Mouse (Mus musculus) embryo, embryonic 11 days (tissue): Measurements from ENCODE around the gene Cnfn.
"Not testable (repeated sequence)": the region's sequence is repeated elsewhere in the genome, so short reads cannot be mapped to it uniquely, and the experiment has no call there.

Source experiments
- DNase-seq: peaks from one replicate; pipeline ENCODE4 v3.0.0-alpha.2; 2015

Cnfn gene

GRCm38 (mm10) chr7:25365937-25366625, 3.4 kb downstream of the Cnfn start:
- peak; percentile 52 for DNase-seq

DNA sequence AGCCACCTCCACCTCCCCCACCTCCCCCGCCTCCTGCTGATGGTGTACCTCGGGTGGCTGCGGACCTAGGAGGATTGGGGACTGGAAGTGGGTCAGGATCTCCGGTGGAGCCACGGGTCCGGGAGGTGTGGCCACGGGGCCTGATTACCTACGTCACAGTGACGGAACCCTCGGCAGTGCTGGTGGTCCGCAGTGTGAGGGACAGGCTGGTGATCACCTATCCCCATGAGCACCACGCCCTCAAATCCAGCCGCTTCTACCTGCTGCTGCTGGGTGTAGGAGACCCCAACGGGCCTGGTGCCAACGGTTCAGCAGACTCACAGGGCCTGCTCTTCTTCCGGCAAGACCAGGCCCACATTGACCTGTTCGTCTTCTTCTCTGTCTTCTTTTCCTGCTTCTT, 5.9 kb downstream of the Cnfn start:
- DNase-seq: no peak

DNA sequence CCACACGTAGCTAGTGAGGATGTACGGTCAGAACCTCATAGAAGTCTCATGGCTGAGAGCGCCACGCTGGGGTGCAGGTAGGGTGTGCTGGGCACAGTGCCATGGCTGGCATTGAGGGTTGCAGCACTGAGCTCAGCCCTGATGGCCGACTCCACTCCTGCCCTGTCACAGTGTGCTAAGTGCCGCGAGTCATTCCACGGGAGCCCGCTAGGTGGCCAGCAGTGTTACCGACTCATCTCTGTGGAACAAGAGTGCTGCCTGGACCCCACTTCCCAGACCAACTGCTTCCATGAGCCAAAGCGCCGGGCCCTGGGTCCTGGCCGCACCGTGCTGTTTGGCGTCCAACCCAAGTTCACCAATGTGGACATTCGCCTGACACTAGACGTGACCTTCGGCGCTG, 6.4 kb downstream of the Cnfn start:
- DNase-seq: no peak

DNA sequence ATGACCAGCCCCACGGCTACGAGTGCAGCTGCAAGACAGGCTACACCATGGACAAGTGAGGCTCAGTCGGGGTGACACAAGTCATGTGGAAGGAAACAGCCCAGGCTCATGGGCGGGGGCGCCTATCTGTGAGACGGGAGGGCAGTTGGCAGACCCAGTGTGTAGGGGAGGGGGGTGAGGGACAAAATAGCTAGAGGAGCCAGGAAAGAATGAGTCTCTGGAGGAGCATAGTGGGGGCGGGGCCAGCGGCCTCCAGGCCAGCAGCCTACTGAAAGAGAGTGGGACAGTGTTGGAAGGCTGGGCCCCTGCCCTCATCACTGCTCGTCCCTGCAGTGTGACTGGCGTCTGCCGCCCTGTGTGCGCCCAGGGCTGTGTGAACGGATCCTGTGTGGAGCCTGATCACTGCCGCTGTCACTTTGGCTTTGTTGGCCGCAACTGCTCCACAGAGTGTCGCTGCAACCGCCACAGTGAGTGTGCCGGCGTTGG, 10.8 kb downstream of the Cnfn start:
- DNase-seq: no peak

GRCm38 (mm10) chr7:25348861-25349260, 20.7 kb downstream of the Cnfn start:
- no peak for DNase-seq

GRCm38 (mm10) chr7:25341000-25341784, 28.3 kb downstream of the Cnfn start:
- DNase-seq: no peak

DNA sequence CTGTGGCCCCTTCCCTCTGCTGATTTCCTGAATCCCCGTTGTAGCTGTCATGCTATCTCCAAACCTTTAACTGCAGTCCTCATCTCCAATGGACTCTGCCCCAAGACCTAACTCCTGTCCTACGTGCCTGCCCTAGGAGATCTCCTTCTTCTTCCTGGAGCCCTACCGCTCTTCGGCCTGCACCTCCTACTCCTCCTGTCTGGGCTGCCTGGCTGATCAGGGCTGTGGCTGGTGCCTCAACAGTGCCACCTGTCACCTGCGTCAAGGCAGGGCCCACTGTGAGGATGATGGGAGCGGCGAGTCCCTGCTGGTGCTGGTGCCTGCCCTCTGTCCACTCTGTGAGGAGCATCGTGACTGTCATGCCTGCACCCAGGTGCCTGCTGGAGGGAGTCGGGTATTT, 30.2 kb downstream of the Cnfn start:
- DNase-seq: no peak

DNA sequence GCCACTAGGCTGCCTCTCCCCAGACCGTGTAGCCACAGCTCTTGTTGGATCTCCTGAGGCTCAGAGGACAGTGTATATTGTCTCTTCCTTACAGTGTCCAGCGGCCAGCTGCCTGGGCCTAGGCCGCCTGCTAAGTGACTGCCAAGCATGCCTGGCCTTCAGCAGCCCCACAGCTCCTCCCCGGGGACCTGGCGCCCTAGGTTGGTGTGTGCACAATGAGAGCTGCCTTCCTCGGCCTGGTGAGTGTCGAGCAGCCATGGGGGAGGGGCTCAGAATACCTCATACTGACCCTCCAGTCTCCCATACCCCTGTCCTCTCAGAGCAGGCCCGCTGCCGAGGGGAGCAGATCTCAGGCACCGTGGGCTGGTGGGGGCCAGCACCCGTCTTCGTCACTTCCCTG, 35.1 kb downstream of the Cnfn start:
- DNase-seq: no peak

DNA sequence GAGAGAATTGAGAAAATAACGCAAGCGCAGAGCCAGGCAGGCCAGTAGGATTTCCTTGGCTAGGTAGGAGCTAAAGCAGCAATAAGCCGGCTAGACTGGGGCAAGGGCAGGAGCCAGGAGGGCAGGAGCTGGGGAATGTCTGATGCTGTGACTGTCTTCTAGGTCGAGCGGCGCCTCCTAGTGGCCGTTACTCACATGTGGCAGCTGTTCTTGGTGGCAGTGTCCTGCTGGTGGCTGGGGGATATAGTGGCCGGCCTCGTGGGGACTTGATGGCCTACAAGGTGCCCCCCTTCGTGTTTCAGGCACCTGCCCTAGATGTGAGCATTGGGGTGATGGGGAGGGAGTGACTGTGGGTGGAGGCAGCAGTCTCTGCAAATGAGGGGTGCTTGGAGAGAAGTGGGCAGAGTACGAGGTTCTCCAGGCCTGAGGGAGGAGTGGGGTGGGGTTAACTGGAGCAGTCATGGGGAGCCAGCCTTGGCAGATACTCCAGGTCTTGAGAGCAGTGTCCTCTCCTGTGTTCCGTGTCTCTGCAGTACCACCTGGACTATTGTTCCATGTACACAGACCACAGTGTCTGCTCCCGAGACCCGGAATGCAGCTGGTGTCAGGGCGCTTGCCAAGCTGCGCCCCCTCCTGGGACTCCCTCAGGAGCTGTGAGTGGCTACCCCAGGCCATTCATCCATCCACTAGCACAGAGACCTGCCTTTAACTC, 35.8 kb downstream of the Cnfn start:
- DNase-seq: peak; percentile 88

- DNase-seq: no peak
Observed at GRCm38 (mm10) chr7:25326233-25326632, 43.3 kb downstream of the Cnfn start.

DNA sequence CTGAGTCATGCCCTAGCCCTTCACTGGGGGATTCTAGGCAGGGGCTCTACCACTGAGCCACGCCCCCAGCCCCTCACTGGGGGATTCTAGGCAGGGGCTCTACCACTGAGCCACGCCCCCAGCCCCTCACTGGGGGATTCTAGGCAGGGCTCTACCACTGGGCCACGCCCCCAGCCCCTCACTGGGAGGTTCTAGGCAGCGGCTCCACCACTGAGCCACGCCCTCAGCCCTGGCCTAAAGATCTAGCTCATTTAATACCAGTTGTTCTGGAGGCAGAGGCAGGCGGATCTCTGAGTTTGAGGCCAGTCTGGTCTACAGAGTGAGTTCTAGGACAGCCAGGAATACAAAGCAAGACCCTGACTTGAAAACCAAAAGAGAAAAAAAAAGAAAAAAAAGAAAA, 44.1 kb downstream of the Cnfn start:
- DNase-seq: not testable (repeated sequence)

GRCm38 (mm10) chr7:25323219-25323618, 46.3 kb downstream of the Cnfn start:
- DNase-seq: no peak

DNA sequence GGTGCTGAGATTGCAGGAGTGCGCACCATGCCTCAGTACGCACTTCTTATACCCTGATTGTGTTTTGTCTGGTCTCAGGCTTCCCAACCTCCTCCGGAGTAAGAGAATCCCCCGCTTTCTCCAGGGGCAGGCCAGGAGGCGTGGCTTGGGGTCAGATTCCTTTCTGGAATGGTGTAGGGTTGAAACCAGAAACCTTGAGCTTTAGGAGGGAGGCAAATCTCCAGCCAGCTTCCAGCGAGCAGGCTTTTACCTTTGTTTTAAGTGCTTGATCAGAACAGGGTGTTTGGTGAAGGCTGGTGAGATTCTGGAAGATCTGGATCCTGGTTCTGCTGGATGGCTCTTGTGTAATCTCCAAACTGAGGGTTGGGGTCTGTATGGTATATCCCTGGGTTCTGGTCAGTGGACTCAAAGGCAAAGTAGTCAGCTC, 47.5 kb downstream of the Cnfn start:
- DNase-seq: peak; percentile 92
